In the genomic region with DNA sequence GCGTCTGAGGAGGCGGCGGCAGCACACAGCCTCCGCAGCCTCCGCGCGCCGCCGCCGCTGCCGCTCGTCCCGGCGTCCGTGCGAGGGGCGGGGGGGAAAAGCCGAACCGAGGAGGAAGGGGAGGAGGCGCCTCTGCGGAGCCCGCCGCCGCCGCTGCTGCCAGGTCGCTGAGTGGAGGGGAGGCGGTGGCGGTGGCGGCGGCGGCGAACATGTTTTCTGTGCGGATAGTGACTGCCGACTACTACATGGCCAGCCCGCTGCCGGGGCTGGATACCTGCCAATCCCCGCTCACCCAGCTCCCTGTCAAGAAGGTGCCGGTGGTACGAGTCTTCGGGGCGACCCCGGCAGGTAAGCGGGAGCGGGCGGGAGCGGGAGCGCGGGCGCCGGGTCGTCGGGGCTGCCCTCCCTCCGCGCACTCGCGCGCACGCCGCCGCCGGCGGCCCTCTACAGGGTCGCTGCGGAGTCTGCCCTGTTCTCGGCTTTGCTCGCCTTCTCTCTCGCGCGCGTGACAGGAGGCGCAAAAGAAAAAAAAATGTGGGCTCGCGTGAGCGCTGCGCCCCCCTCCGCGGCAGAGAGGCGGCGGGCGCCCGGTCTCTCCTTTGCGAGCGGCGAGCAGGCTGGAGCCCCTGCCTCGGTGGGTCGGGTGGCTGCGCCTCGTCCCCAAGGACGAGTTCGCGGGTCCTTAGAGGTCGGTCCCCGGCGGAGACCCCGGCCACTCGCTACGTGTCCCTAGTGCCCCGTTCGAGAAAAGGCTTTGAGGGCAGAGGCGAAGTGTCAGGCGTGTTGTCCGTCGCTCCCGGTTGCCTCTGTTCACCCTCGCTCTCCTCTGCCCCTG, we compare ENCODE assay signal across 8 mouse cellular contexts. TPM values are rescaled to one million over a fixed set of nuclear protein-coding genes. Genes with fewer than 3 reads are reported as not detected.
A peak's percentile ranks its signal among the peaks of the same experiment; 100 is the strongest.
DNase-seq lines count a peak whose midpoint lies in the region; ATAC-seq and TF ChIP-seq lines count a peak whose summit lies in the region.

No protein-coding gene starts in this region.

- H3K27me3 ChIP-seq in G1E (ENCODE audit: insufficient read depth, low read length) = no peaks in the 10 kb centered on the region
- H3K27me3 ChIP-seq in forebrain, postnatal 0 days (ENCODE audit: insufficient read depth, low read length) = no peaks in the 10 kb centered on the region
- no peaks in the 10 kb centered on the region for H3K27me3 ChIP-seq in lung, embryonic 16.5 days (ENCODE audit: control insufficient read depth, insufficient read depth, low read depth, low read length)

- H3K4me3 ChIP-seq in G1E (ENCODE audit: low read depth, low read length) = peak overlapping the region; percentile 93
- peak overlapping the region; percentile 91 for H3K4me3 ChIP-seq in forebrain, postnatal 0 days (ENCODE audit: low read depth, low read length)
- peak overlapping the region; percentile 94 for H3K4me3 ChIP-seq in lung, embryonic 16.5 days (ENCODE audit: low read length)

- no peak; the same call in 1 of the 2 replicates for ATAC-seq in G1E (ENCODE audit: extremely low read depth, insufficient number of reproducible peaks, low FRiP score, poor library complexity, severe bottlenecking)
- peak; percentile 70 for ATAC-seq in forebrain, postnatal 0 days
- ATAC-seq in lung, embryonic 16.5 days (ENCODE audit: low read depth) = peak; percentile 58

- no peak for TF ChIP-seq CTCF in G1E (IDR thresholded peaks at IDR 0.05; ENCODE audit: low read depth, low read length)
- peak; percentile 41; the same call in 1 of the 2 replicates for TF ChIP-seq CTCF in forebrain, postnatal 0 days (IDR thresholded peaks at IDR 0.05; ENCODE audit: low read depth)

- peak overlapping the region; percentile 100 for H3K27ac ChIP-seq in forebrain, postnatal 0 days (ENCODE audit: low read depth, low read length)
- H3K27ac ChIP-seq in lung, embryonic 16.5 days (ENCODE audit: low read length) = peak overlapping the region; percentile 100

- H3K36me3 ChIP-seq in G1E (replicated peaks) = peaks cover 4% of the 10 kb centered on the region
- H3K36me3 ChIP-seq in forebrain, postnatal 0 days (ENCODE audit: insufficient read depth) = no peaks in the 10 kb centered on the region
- no peaks in the 10 kb centered on the region for H3K36me3 ChIP-seq in lung, embryonic 16.5 days (ENCODE audit: control insufficient read depth, insufficient read depth, low read length)

- peak overlapping the region; percentile 96 for H3K9ac ChIP-seq in forebrain, postnatal 0 days
- H3K9ac ChIP-seq in lung, embryonic 16.5 days (ENCODE audit: low read length) = peak overlapping the region; percentile 98

- H3K4me2 ChIP-seq in forebrain, postnatal 0 days (ENCODE audit: low read depth) = peak overlapping the region; percentile 57
- H3K4me2 ChIP-seq in lung, embryonic 16.5 days (ENCODE audit: low read depth, low read length) = peak overlapping the region; percentile 76

- under 1% methylated on average over 80 of the region's 105 CpGs for WGBS in forebrain, postnatal 0 days
- 0% methylated on average over 45 of the region's 105 CpGs for WGBS in lung, embryonic 16.5 days

- H3K9me3 ChIP-seq in G1E (replicated peaks) = no peaks in the 10 kb centered on the region
- no peaks in the 10 kb centered on the region for H3K9me3 ChIP-seq in forebrain, postnatal 0 days (ENCODE audit: low read length)
- no peaks in the 10 kb centered on the region for H3K9me3 ChIP-seq in lung, embryonic 16.5 days (ENCODE audit: control insufficient read depth, low read length)

- DNase-seq in G1E (ENCODE audit: low spot score) = peak; percentile 50
- DNase-seq in cerebellum, adult 18-20 months = peak; percentile 85 to 87
- DNase-seq in forebrain, postnatal 0 days = peak; percentile 88
- peak; percentile 83 for DNase-seq in heart, postnatal 4 days
- DNase-seq in layer of hippocampus, adult 9-11 months = peak; percentile 79
- DNase-seq in ovary, postnatal 10 days (ENCODE audit: low spot score) = peak; percentile 51
- DNase-seq in thymus, postnatal 0 days (ENCODE audit: low spot score) = peak; percentile 91

- H3K4me1 ChIP-seq in G1E (ENCODE audit: insufficient read depth, low read depth, low read length) = peaks cover 13% of the 10 kb centered on the region
- H3K4me1 ChIP-seq in forebrain, postnatal 0 days (ENCODE audit: insufficient read depth) = peaks cover 10% of the 10 kb centered on the region; the same call in 1 of the 2 replicates
- H3K4me1 ChIP-seq in lung, embryonic 16.5 days (replicated peaks; ENCODE audit: control insufficient read depth, insufficient read depth, low read length) = peaks cover 9% of the 10 kb centered on the region

RNA-seq across cellular contexts. Expression of gene Rev3l, which starts 0.6 kb away (rescaled TPM):
- 70.5 and 76.6 TPM in 2 replicates for total RNA-seq in G1E (2014; fragmentation: Nextera tagmentation)
- 35.0 and 44.0 TPM in 2 replicates for total RNA-seq in G1E (2017)
- 1.6 and 1.8 TPM in 2 replicates for polyA plus RNA-seq in G1E (2012)
- 111 and 152 TPM in 2 replicates for total RNA-seq in forebrain, postnatal 0 days (2014; rRNA removed)
- polyA plus RNA-seq in forebrain, postnatal 0 days (2015; fragmentation: Nextera tagmentation; extraction: Ambion mirVana) = 16.9 and 22.7 TPM in 2 replicates
- total RNA-seq in heart, postnatal 4 days (2021) = 10 to 100 TPM; 32.7 to 34.1 TPM
- 14.6 and 21.2 TPM in 2 replicates for polyA plus RNA-seq in lung, embryonic 16.5 days (2015; fragmentation: Nextera tagmentation; extraction: Ambion mirVana)
- polyA plus RNA-seq in thymus, postnatal 0 days (2015; fragmentation: Nextera tagmentation; extraction: Ambion mirVana) = 12.4 and 13.2 TPM in 2 replicates
